Mouse (Mus musculus) midbrain, embryonic 16.5 days (tissue): Measurements from ENCODE around the gene Tmsb15b1. TPM values are rescaled to one million over a fixed set of nuclear protein-coding genes. Genes with fewer than 3 reads are reported as not detected.
"Not testable (repeated sequence)": the region's sequence is repeated elsewhere in the genome, so short reads cannot be mapped to it uniquely, and the experiment has no call there.

Source experiments
- ATAC-seq: fragments of 200-750 bp; cut with Nextera tagmentation; 2 replicates; pipeline ENCODE4 v1.8.0; 2017; ENCODE audit warnings: moderate TSS enrichment
- H3K27ac ChIP-seq: fragments of 300-500 bp; sonication (generic); 2 replicates; pipeline ENCODE4 v1.5.1; 2014; ENCODE audit warnings: mild to moderate bottlenecking, low read length, mixed read lengths
- H3K27me3 ChIP-seq: fragments of 300-500 bp; sonication (generic); 2 replicates; pipeline ENCODE4 v1.6.1; 2014; ENCODE audit warnings: low read depth, low read length, mixed read lengths; ENCODE audit not compliant: control insufficient read depth, insufficient read depth
- H3K36me3 ChIP-seq: fragments of 300-500 bp; sonication (generic); 2 replicates; pipeline ENCODE4 v1.6.1; 2014; ENCODE audit warnings: mild to moderate bottlenecking, low read length, moderate library complexity, mixed read lengths; ENCODE audit not compliant: control insufficient read depth, insufficient read depth
- H3K4me1 ChIP-seq: fragments of 300-500 bp; sonication (generic); 2 replicates; pipeline ENCODE4 v1.6.1; 2014; ENCODE audit warnings: mild to moderate bottlenecking, low read length, mixed read lengths; ENCODE audit not compliant: control insufficient read depth, insufficient read depth
- H3K4me2 ChIP-seq: fragments of 300-500 bp; sonication (generic); 2 replicates; pipeline ENCODE4 v1.6.1; 2014; ENCODE audit warnings: mild to moderate bottlenecking, low read length, mixed read lengths
- H3K4me3 ChIP-seq: fragments of 300-500 bp; sonication (generic); 2 replicates; pipeline ENCODE4 v1.5.1; 2014; ENCODE audit warnings: low read depth, mild to moderate bottlenecking, low read length, moderate library complexity, mixed read lengths
- H3K9ac ChIP-seq: fragments of 300-500 bp; sonication (generic); 2 replicates; pipeline ENCODE4 v1.6.1; 2014; ENCODE audit warnings: low read depth, low read length, mixed read lengths
- H3K9me3 ChIP-seq: fragments of 300-500 bp; sonication (generic); replicated peaks from 2 replicates; pipeline ENCODE4 v1.6.1; 2014; ENCODE audit warnings: mild to moderate bottlenecking, low read length, mixed read lengths; ENCODE audit not compliant: control insufficient read depth, poor library complexity, severe bottlenecking
- WGBS: fragments of 180-500 bp; shearing (Covaris S2); extraction: QIAGEN DNeasy Blood & Tissue Kit; methylation state at CpG from one replicate; pipeline ENCODE4 v1.1.7; 2014; 5-methylcytosine and 5-hydroxymethylcytosine counted together
- polyA plus RNA-seq: library from polyadenylated mRNA; unstranded; fragments of >200 nt; fragmentation: Nextera tagmentation; extraction: Ambion mirVana; gene quantifications from 2 replicates; pipeline ENCODE4 v1.2.1, GENCODE M21; 2015

Gene Tmsb15b1
- polyA plus RNA-seq, 1 experiment from 2014 or later = 30.3 TPM

GRCm38 (mm10) chrX:136991274-136991673 is 14.6 kb upstream of the Tmsb15b1 start:
- no peaks in the 10 kb centered on the region for H3K9me3 ChIP-seq
- peak overlapping the region; percentile 53; the same call in 1 of the 2 replicates for H3K4me3 ChIP-seq
- ATAC-seq = no peak
- peak overlapping the region; percentile 47 for H3K4me2 ChIP-seq
- H3K4me1 ChIP-seq = peaks cover 18% of the 10 kb centered on the region
- 42% methylated on average over 2 of the region's 2 CpGs for WGBS
- H3K9ac ChIP-seq = 0 out of 2 replicates have a peak overlapping the region, but pooled peaks have one; percentile 54
- H3K36me3 ChIP-seq = no peaks in the 10 kb centered on the region
- H3K27me3 ChIP-seq = no peaks in the 10 kb centered on the region
- no peak overlapping the region for H3K27ac ChIP-seq

GRCm38 (mm10) chrX:136986039-136986438 is 9.4 kb upstream of the Tmsb15b1 start:
- no peak overlapping the region for H3K4me2 ChIP-seq
- H3K36me3 ChIP-seq = no peaks in the 10 kb centered on the region
- H3K9me3 ChIP-seq = no peaks in the 10 kb centered on the region
- no peak overlapping the region for H3K4me3 ChIP-seq
- ATAC-seq = no peak
- peaks cover 3% of the 10 kb centered on the region for H3K4me1 ChIP-seq
- H3K27me3 ChIP-seq = no peaks in the 10 kb centered on the region
- H3K9ac ChIP-seq = no peak overlapping the region
- no peak overlapping the region for H3K27ac ChIP-seq

GRCm38 (mm10) chrX:136978616-136979015 is 1.9 kb upstream of the Tmsb15b1 start:
- no peaks in the 10 kb centered on the region for H3K4me1 ChIP-seq
- no peaks in the 10 kb centered on the region for H3K9me3 ChIP-seq
- no peak overlapping the region for H3K4me3 ChIP-seq
- H3K27me3 ChIP-seq = no peaks in the 10 kb centered on the region
- no peaks in the 10 kb centered on the region for H3K36me3 ChIP-seq
- no peak overlapping the region for H3K27ac ChIP-seq
- no peak overlapping the region for H3K4me2 ChIP-seq
- no peak for ATAC-seq
- H3K9ac ChIP-seq = no peak overlapping the region

DNA sequence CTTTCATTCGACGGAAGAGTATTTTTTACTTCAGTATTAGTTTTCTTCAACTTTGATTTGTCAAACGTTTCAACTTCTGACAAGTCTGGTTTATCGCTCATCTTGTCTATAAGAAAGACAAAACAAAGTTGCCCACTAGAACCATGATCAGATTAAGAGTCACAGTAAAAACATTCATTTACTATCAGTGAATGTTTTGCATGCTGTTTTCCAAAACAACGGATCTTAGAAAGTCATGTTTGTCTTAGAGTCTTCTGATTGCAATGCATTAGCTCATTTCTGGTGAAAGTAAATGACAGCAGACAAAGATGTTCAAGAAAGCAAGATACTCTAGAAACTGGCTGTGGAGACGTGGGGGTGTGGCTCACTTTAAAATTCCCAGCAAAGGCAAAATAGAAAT is 1.3 kb downstream of the Tmsb15b1 start, which contains the start of gene Tmsb15b2:
Tmsb15b2 (minus strand) TSS at position 101 of the 400 bp plus-strand sequence.
- not testable (repeated sequence) for H3K27me3 ChIP-seq, ATAC-seq, H3K36me3 ChIP-seq, H3K4me1 ChIP-seq, H3K27ac ChIP-seq, H3K9me3 ChIP-seq
- 83% methylated on average over 6 of the region's 6 CpGs for WGBS
- H3K4me2 ChIP-seq = peak within 1 kb of the TSS; percentile 65
- H3K4me3 ChIP-seq = peak within 1 kb of the TSS; percentile 46
- peak within 1 kb of the TSS; percentile 62 for H3K9ac ChIP-seq

GRCm38 (mm10) chrX:136959688-136960087 is 17.0 kb downstream of the Tmsb15b1 start:
- Histone ChIP-seq H3K4me3 (no peak overlapping the region), H3K4me1 (no peaks in the 10 kb centered on the region), H3K36me3 (no peaks in the 10 kb centered on the region), H3K9ac (no peak overlapping the region), H3K4me2 (no peak overlapping the region), H3K27me3 (no peaks in the 10 kb centered on the region), H3K9me3 (no peaks in the 10 kb centered on the region), H3K27ac (no peak overlapping the region)
- ATAC-seq = no peak
- 17% methylated on average over 2 of the region's 2 CpGs for WGBS

GRCm38 (mm10) chrX:136958300-136958699 is 18.4 kb downstream of the Tmsb15b1 start:
- H3K4me1 ChIP-seq, H3K27me3 ChIP-seq, H3K27ac ChIP-seq, H3K9me3 ChIP-seq, H3K36me3 ChIP-seq, H3K9ac ChIP-seq: not testable (repeated sequence)
- H3K4me2 ChIP-seq = peak overlapping the region; percentile 48
- H3K4me3 ChIP-seq = peak overlapping the region; percentile 25
- WGBS = 52% methylated on average over 5 of the region's 5 CpGs
- peak; percentile 52 for ATAC-seq

DNA sequence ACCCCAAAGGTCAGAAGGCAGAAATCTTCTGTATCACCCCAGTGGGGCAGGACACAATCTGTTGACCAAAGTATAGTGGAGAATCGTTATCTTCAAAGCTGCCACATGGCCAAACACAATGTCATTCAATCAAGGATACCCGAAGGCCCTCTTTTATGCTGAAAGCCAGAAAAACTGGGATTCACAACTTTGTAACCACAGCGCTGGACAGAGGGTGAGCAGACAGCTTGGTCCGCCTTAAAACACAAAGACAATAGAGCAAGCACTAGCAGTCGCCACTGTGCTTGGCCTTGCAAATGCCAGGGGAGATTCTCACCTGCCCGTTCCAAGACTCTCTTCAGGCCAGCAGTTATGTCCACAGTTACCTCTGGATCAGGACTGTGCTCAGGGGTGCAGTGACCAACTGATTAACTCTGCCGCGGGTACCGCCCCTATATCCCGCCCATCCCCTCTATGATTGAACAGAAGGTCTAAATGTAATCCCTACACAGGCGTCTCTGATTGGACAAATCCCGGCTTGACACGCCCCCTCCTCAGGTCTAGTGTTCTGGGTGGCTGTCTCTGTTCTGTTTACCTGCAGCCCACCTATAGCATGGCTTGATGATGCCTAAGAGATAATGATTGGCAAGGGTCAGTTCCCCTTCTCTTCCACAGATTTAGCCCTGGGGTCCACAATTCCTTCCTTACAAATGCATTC is 18.9 kb downstream of the Tmsb15b1 start:
- Histone ChIP-seq H3K9ac (peak overlapping the region; percentile 53; the same call in 1 of the 2 replicates), H3K4me2 (peak overlapping the region; percentile 48), H3K4me3 (peak overlapping the region; percentile 42)
- H3K9me3 ChIP-seq, H3K4me1 ChIP-seq, H3K36me3 ChIP-seq, H3K27me3 ChIP-seq, H3K27ac ChIP-seq: not testable (repeated sequence)
- WGBS = 29% methylated on average over 13 of the region's 13 CpGs
- ATAC-seq = peak; percentile 100

- H3K36me3 ChIP-seq = no peaks in the 10 kb centered on the region
- no peak for ATAC-seq
- 48% methylated on average over 3 of the region's 3 CpGs for WGBS
These were observed 38.7 kb downstream of the Tmsb15b1 start for GRCm38 (mm10) chrX:136937985-136938384.

GRCm38 (mm10) chrX:136927031-136927430 is 49.6 kb downstream of the Tmsb15b1 start, which contains the start of gene H2bfm:
Gene H2bfm, plus strand, starts transcription at chrX:136927325.
- WGBS = 91% methylated on average over 14 of the region's 14 CpGs
- Histone ChIP-seq H3K4me3 (no peak within 1 kb of the TSS), H3K9me3 (peaks cover 6% of the 10 kb centered on the region; the same call in 1 of the 2 replicates), H3K9ac (no peak within 1 kb of the TSS), H3K27ac (no peak within 1 kb of the TSS), H3K4me1 (no peaks in the 10 kb centered on the region), H3K36me3 (no peaks in the 10 kb centered on the region), H3K27me3 (no peaks in the 10 kb centered on the region), H3K4me2 (no peak within 1 kb of the TSS)
- no peak for ATAC-seq

More at GRCm38 (mm10) chrX:136937985-136938384, 38.7 kb downstream of the Tmsb15b1 start:
- H3K9me3 ChIP-seq = no peaks in the 10 kb centered on the region
- no peaks in the 10 kb centered on the region for H3K4me1 ChIP-seq
- H3K27ac ChIP-seq = no peak overlapping the region
- H3K27me3 ChIP-seq = no peaks in the 10 kb centered on the region
- H3K4me3 ChIP-seq = no peak overlapping the region
- no peak overlapping the region for H3K4me2 ChIP-seq
- H3K9ac ChIP-seq = no peak overlapping the region
